Mouse (Mus musculus) kidney, embryonic 14.5 days (tissue): ENCODE data around the gene Bfsp2. TPM values are rescaled to one million over a fixed set of nuclear protein-coding genes. Genes with fewer than 3 reads are reported as not detected.

Experiments
- ATAC-seq: fragments of 200-750 bp; cut with Nextera tagmentation; 2 replicates; pipeline ENCODE4 v1.8.0; 2017; ENCODE audit warnings: moderate number of reproducible peaks, mild to moderate bottlenecking, moderate TSS enrichment, moderate library complexity; ENCODE audit not compliant: low FRiP score, low TSS enrichment
- H3K27ac ChIP-seq: fragments of 300-500 bp; sonication (generic); 2 replicates; pipeline ENCODE4 v1.5.1; 2014; ENCODE audit warnings: low read depth, mild to moderate bottlenecking, low read length, moderate library complexity, mixed read lengths
- H3K27me3 ChIP-seq: fragments of 300-500 bp; sonication (generic); 2 replicates; pipeline ENCODE4 v1.6.1; 2014; ENCODE audit warnings: mild to moderate bottlenecking, low read length; ENCODE audit not compliant: control insufficient read depth, insufficient read depth
- H3K36me3 ChIP-seq: fragments of 300-500 bp; sonication (generic); 2 replicates; pipeline ENCODE4 v1.6.1; 2014; ENCODE audit warnings: low read length, mixed read lengths; ENCODE audit not compliant: control insufficient read depth, insufficient read depth
- H3K4me1 ChIP-seq: fragments of 300-500 bp; sonication (generic); 2 replicates; pipeline ENCODE4 v1.6.1; 2014; ENCODE audit warnings: low read length, mixed read lengths; ENCODE audit not compliant: control insufficient read depth, insufficient read depth
- H3K4me2 ChIP-seq: fragments of 300-500 bp; sonication (generic); replicated peaks from 2 replicates; pipeline ENCODE4 v1.6.1; 2014; ENCODE audit warnings: low read depth, mild to moderate bottlenecking, low read length
- H3K4me3 ChIP-seq: fragments of 300-500 bp; sonication (generic); 2 replicates; pipeline ENCODE4 v1.5.1; 2014; ENCODE audit warnings: mild to moderate bottlenecking, low read length
- H3K9ac ChIP-seq: fragments of 300-500 bp; sonication (generic); 2 replicates; pipeline ENCODE4 v1.6.1; 2014; ENCODE audit warnings: low read depth, mild to moderate bottlenecking, low read length, moderate library complexity
- H3K9me3 ChIP-seq: fragments of 300-500 bp; sonication (generic); 2 replicates; pipeline ENCODE4 v1.6.1; 2016; ENCODE audit warnings: low read length; ENCODE audit not compliant: control insufficient read depth
- WGBS: fragments of 180-500 bp; shearing (Covaris S2); extraction: QIAGEN DNeasy Blood & Tissue Kit; methylation state at CpG from one replicate; pipeline ENCODE4 v1.1.7; 2014; 5-methylcytosine and 5-hydroxymethylcytosine counted together
- polyA plus RNA-seq: library from polyadenylated mRNA; unstranded; fragments of >200 nt; fragmentation: Nextera tagmentation; extraction: Ambion mirVana; gene quantifications from 2 replicates; pipeline ENCODE4 v1.2.1, GENCODE M21; 2014

Bfsp2 gene
- polyA plus RNA-seq, 1 experiment from 2014 or later: 0.60 TPM

- Histone ChIP-seq H3K4me1 (peaks cover 12% of the 10 kb centered on the region), H3K9ac (no peak overlapping the region), H3K4me3 (no peak overlapping the region), H3K4me2 (no peak overlapping the region), H3K36me3 (no peaks in the 10 kb centered on the region), H3K27me3 (no peaks in the 10 kb centered on the region), H3K27ac (no peak overlapping the region), H3K9me3 (peaks cover 2% of the 10 kb centered on the region; the same call in 1 of the 2 replicates)
- 89% methylated on average over 5 of the region's 5 CpGs for WGBS
- ATAC-seq: no peak
These were observed 35.6 kb downstream of the Bfsp2 start for GRCm38 (mm10) chr9:103444656-103445055.

DNA sequence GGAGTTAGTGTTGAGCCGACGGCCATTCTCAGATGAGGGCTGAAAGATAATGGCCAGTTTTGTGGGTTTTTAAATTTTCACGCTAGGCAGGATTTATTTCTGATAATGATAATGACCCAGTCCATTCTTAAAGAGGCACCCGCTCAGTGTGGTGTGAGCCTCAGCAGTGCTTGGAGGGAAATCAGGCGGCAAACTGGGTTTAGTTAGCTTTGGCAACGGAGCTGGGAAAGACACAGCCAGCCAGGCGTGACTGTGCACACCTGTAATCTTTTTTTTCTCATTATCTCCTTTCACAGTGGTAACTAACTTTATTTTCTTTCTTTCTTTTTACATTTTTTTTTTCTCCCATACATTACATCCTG lies 36.4 kb downstream of the Bfsp2 start:
- H3K4me3 ChIP-seq: no peak overlapping the region; the same call in 1 of the 2 replicates
- no peaks in the 10 kb centered on the region for H3K27me3 ChIP-seq
- H3K4me1 ChIP-seq: peaks cover 12% of the 10 kb centered on the region
- WGBS: 27% methylated on average over 7 of the region's 7 CpGs
- no peak overlapping the region for H3K27ac ChIP-seq
- H3K9me3 ChIP-seq: peaks cover 2% of the 10 kb centered on the region; the same call in 1 of the 2 replicates
- H3K9ac ChIP-seq: no peak overlapping the region
- peak overlapping the region; percentile 24; the same call in 1 of the 2 replicates for H3K4me2 ChIP-seq
- H3K36me3 ChIP-seq: no peaks in the 10 kb centered on the region
- no peak for ATAC-seq

- WGBS: 10% methylated on average over 13 of the region's 13 CpGs
- H3K27ac ChIP-seq: no peak overlapping the region
- no peaks in the 10 kb centered on the region for H3K27me3 ChIP-seq
- no peak overlapping the region; the same call in 1 of the 2 replicates for H3K4me3 ChIP-seq
- peak overlapping the region; percentile 24; the same call in 1 of the 2 replicates for H3K4me2 ChIP-seq
- ATAC-seq: peak; percentile 77; the same call in 1 of the 2 replicates
- no peaks in the 10 kb centered on the region for H3K36me3 ChIP-seq
- peaks cover 12% of the 10 kb centered on the region for H3K4me1 ChIP-seq
- H3K9ac ChIP-seq: no peak overlapping the region
- peaks cover 2% of the 10 kb centered on the region; the same call in 1 of the 2 replicates for H3K9me3 ChIP-seq
These were observed 36.9 kb downstream of the Bfsp2 start for GRCm38 (mm10) chr9:103443121-103443823.

DNA sequence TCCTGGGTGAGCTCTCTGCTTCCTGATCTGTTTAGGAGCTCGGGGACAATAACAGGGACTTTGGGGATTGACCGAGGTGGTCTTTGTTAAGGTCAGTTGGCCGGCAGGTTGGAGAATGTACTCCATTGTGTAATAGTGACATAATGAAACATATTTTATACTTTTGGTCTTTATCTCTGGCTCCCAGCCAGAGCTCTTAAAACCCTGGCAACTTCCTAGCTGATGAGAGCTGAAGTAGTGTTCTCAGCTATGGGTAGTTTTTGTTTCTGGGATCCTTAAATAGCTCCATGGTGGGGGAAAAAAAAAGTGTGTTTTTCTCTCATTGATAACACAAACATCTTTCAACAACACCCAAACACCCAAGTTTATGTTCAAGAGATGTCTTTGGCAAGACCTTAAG lies 39.6 kb downstream of the Bfsp2 start:
- no peaks in the 10 kb centered on the region for H3K27me3 ChIP-seq
- H3K27ac ChIP-seq: no peak overlapping the region
- no peak overlapping the region for H3K9ac ChIP-seq
- H3K4me3 ChIP-seq: no peak overlapping the region
- H3K36me3 ChIP-seq: no peaks in the 10 kb centered on the region
- no peak overlapping the region for H3K4me2 ChIP-seq
- peaks cover 2% of the 10 kb centered on the region; the same call in 1 of the 2 replicates for H3K9me3 ChIP-seq
- WGBS: 40% methylated on average over 3 of the region's 3 CpGs
- H3K4me1 ChIP-seq: peaks cover 12% of the 10 kb centered on the region
- ATAC-seq: no peak

GRCm38 (mm10) chr9:103437104-103437503 lies 43.1 kb downstream of the Bfsp2 start:
- Histone ChIP-seq H3K36me3 (no peaks in the 10 kb centered on the region), H3K9ac (no peak overlapping the region), H3K4me1 (peaks cover 11% of the 10 kb centered on the region; the same call in 1 of the 2 replicates), H3K4me3 (no peak overlapping the region), H3K27me3 (no peaks in the 10 kb centered on the region), H3K27ac (no peak overlapping the region), H3K4me2 (no peak overlapping the region), H3K9me3 (no peaks in the 10 kb centered on the region)
- ATAC-seq: no peak
- WGBS: 50% methylated on average over 5 of the region's 5 CpGs

DNA sequence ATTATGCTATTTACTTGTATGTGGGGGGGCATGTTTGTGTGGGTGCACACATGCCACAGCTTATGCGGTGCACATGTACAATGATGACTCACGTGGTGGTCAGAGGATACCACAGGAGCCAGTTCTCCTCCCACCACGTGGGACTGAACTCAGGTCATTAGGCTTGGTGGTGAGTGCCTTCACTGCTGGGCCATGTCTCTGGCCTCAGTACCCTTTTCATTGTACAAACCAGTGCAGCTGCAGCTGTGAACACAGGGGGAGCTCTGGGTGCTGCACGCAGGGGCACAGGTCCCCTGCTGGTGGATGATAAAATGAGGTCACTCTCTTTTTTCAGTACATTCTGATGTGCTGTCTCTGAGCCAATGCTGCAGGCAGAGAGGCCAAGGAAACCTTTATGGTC lies 46.1 kb downstream of the Bfsp2 start:
- peaks cover 13% of the 10 kb centered on the region; the same call in 1 of the 2 replicates for H3K4me1 ChIP-seq
- H3K36me3 ChIP-seq: no peaks in the 10 kb centered on the region
- peak; percentile 47; the same call in 1 of the 2 replicates for ATAC-seq
- WGBS: 49% methylated on average over 4 of the region's 4 CpGs
- H3K27ac ChIP-seq: no peak overlapping the region
- no peaks in the 10 kb centered on the region for H3K9me3 ChIP-seq
- no peaks in the 10 kb centered on the region for H3K27me3 ChIP-seq
- no peak overlapping the region for H3K4me2 ChIP-seq
- H3K9ac ChIP-seq: no peak overlapping the region
- H3K4me3 ChIP-seq: no peak overlapping the region

DNA sequence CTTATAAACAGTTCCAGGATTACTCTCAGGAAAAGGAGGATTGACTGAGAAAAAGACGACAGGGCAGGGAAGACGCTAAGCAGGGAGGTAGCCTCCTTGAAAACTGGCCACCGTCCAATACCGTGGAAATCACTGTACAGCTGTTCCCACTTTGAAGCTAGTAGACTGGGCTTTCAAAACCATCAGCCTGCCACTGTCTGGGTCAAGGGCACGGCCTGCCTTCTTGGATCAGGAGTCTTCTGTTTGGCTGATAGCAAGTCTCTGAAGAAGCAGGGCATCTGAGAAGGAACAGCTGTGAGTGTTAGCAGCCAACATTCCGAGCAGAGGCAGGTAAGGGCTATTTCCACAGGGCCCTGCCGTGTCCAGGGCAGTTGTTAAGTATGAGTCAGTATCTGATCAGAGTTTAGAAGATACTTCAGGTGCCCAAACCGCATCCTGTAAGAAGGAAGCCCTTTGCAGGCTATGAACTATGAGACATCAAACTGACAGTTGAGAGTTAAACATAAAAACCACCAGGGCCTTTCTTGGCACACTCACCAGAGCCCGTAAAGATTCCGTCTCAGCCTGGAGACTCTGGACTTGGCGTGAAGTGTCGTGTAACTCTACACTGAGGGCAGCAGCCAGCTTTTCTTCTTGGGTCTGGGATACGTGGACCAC lies 48.0 kb downstream of the Bfsp2 start:
- Histone ChIP-seq H3K36me3 (no peaks in the 10 kb centered on the region), H3K27me3 (no peaks in the 10 kb centered on the region), H3K9me3 (no peaks in the 10 kb centered on the region), H3K4me2 (no peak overlapping the region), H3K27ac (peak overlapping the region; percentile 42; the same call in 1 of the 2 replicates), H3K4me1 (peaks cover 13% of the 10 kb centered on the region; the same call in 1 of the 2 replicates), H3K4me3 (no peak overlapping the region), H3K9ac (no peak overlapping the region)
- peak; percentile 13; the same call in 1 of the 2 replicates for ATAC-seq
- WGBS: 23% methylated on average over 13 of the region's 13 CpGs

GRCm38 (mm10) chr9:103431718-103432117 lies 48.5 kb downstream of the Bfsp2 start:
- Histone ChIP-seq H3K4me2 (no peak overlapping the region), H3K4me3 (no peak overlapping the region), H3K9ac (no peak overlapping the region), H3K9me3 (no peaks in the 10 kb centered on the region), H3K27ac (no peak overlapping the region), H3K27me3 (no peaks in the 10 kb centered on the region), H3K4me1 (peaks cover 13% of the 10 kb centered on the region; the same call in 1 of the 2 replicates), H3K36me3 (no peaks in the 10 kb centered on the region)
- WGBS: 87% methylated on average over 1 of the region's 1 CpGs
- ATAC-seq: no peak
